Mouse (Mus musculus): ENCODE data around the gene Cdkl1.

DNA sequence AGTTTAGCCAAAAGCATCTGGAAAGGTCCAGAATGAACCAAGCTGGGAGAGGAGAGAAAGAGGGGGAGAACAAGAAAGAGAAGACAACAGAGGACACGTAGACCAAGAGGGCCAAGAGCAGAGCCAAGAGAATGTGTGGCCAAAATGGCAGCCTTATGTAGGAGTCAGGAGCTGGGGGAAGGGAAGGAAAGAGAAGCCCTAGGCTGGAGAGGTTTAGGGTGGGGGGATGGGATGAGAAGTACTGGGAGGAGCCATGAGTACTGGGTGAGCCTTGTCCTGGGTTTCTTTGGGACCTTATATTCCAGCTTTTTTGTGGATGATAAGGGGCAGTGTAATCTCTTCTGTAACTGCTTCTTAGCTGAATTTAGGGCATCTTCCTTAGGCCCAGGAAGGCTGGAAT is 61.8 kb downstream of the Cdkl1 start:
- TF ChIP-seq CTCF (IDR thresholded peaks at IDR 0.05; ENCODE audit: low read depth, low read length) (no peak), GATA1 (IDR thresholded peaks at IDR 0.05; ENCODE audit: borderline replicate concordance, low read length) (no peak)
